In genomic region chr1:135626218-135626617, GRCm38 (mm10) we compare ENCODE assay signal across 28 mouse cellular contexts. TPM values are rescaled to one million over a fixed set of nuclear protein-coding genes. Genes with fewer than 3 reads are reported as not detected.
A peak's percentile ranks its signal among the peaks of the same experiment; 100 is the strongest.
DNase-seq lines count a peak whose midpoint lies in the region; TF ChIP-seq lines count a peak whose summit lies in the region.
"Had no signal": no experiment of that assay in that cellular context is flagged by ENCODE, and none has a peak within 500 bp of the region (broad histone marks: within the 10 kb centered on the region; RNA-seq: fewer than 3 reads in every experiment).

No protein-coding gene starts in this region.

- H3K79me2 ChIP-seq in myocyte (ENCODE audit: control insufficient read depth, insufficient read depth), result peaks cover 57% of the 10 kb centered on the region

- no peaks in the 10 kb centered on the region for H3K27me3 ChIP-seq in myocyte (ENCODE audit: control insufficient read depth, insufficient read depth, insufficient read length)
- H3K27me3 ChIP-seq: embryonic facial prominence, embryonic 12.5 days; heart, embryonic 15.5 days; hindbrain, embryonic 13.5 days; liver, embryonic 12.5 days; megakaryocyte, embryonic 14.5 days; midbrain, embryonic 12.5 days; neural tube, embryonic 13.5 days had no signal

- H3K4me1 ChIP-seq in bone marrow macrophage, adult 2 months (ENCODE audit: control insufficient read depth, insufficient read depth, low read length), result peaks cover 67% of the 10 kb centered on the region

- peak overlapping the region; percentile 57 for H3K4me2 ChIP-seq in myocyte (ENCODE audit: low read depth)
- H3K4me2 ChIP-seq: embryonic facial prominence, embryonic 12.5 days; heart, embryonic 15.5 days; hindbrain, embryonic 13.5 days; liver, embryonic 12.5 days; midbrain, embryonic 12.5 days; neural tube, embryonic 13.5 days had no signal

- TF ChIP-seq POLR2A in bone marrow macrophage, adult 2 months (IDR thresholded peaks at IDR 0.05; ENCODE audit: borderline replicate concordance, low read depth, low read length), result no peak
- TF ChIP-seq POLR2A in myocyte (IDR thresholded peaks at IDR 0.05; ENCODE audit: insufficient read length, low read depth), result no peak

- intact Hi-C loops in left cerebral cortex, postnatal 25 days (cut with DNase I), result no loop called here
- intact Hi-C loops in left cerebral cortex, postnatal 10 days (cut with DNase I), result no loop called here

- TF ChIP-seq CTCF in bone marrow macrophage, adult 2 months (IDR thresholded peaks at IDR 0.05; ENCODE audit: low read depth, low read length), result no peak

- no peak overlapping the region for H3ac ChIP-seq in myocyte (ENCODE audit: control insufficient read depth, insufficient read length)

- H3K36me3 ChIP-seq in myocyte (ENCODE audit: control insufficient read depth, insufficient read depth), result no peaks in the 10 kb centered on the region
- H3K36me3 ChIP-seq: embryonic facial prominence, embryonic 12.5 days; heart, embryonic 10.5 days; heart, embryonic 15.5 days; hindbrain, embryonic 13.5 days; liver, embryonic 12.5 days; midbrain, embryonic 12.5 days; neural tube, embryonic 13.5 days had no signal

- H3K27ac ChIP-seq in bone marrow macrophage, adult 2 months (ENCODE audit: insufficient read depth, low read depth, low read length), result peak overlapping the region; percentile 61
- H3K27ac ChIP-seq: embryonic facial prominence, embryonic 12.5 days; heart, embryonic 10.5 days; heart, embryonic 15.5 days; hindbrain, embryonic 13.5 days; liver, embryonic 12.5 days; midbrain, embryonic 12.5 days; neural tube, embryonic 13.5 days had no signal

- DNase-seq in left cerebral cortex, postnatal 25 days (ENCODE audit: low spot score in 2 of 2), result peak; percentile 29 to 77
- no peak for DNase-seq in left cerebral cortex, postnatal 10 days (ENCODE audit: extremely low spot score in 1 of 2, low spot score in 2 of 2)
- DNase-seq in 416B (ENCODE audit: low read depth), result peak; percentile 81
- no peak for DNase-seq in T-cell, adult 2 months (ENCODE audit: low spot score)
- no peak for DNase-seq in kidney, adult 18-20 months
- DNase-seq: adrenal gland, adult 2 months; adrenal gland, postnatal 36 days; cerebellum, adult 18-20 months; gastrocnemius, postnatal 14 days; heart, adult 11 months; heart, postnatal 4 days; kidney, adult 9 months; kidney, postnatal 10 days; layer of hippocampus, adult 9-11 months; liver, postnatal 0 days; lung, postnatal 36 days; retina, postnatal 1 day; thymus, postnatal 4 days had no signal

- no peak overlapping the region for H3K4me3 ChIP-seq in bone marrow macrophage, adult 2 months (ENCODE audit: insufficient read depth, low read length)
- H3K4me3 ChIP-seq in myocyte, result no peak overlapping the region
- H3K4me3 ChIP-seq: embryonic facial prominence, embryonic 12.5 days; heart, embryonic 10.5 days; heart, embryonic 15.5 days; hindbrain, embryonic 13.5 days; liver, embryonic 12.5 days; megakaryocyte, embryonic 14.5 days; midbrain, embryonic 12.5 days; neural tube, embryonic 13.5 days had no signal

TF ChIP-seq in myocyte, 11 proteins besides CTCF, POLR2A, EP300 and RAD21:
- peak in 1 of 3 experiments; percentile 60 for TF ChIP-seq MYOG (IDR thresholded peaks at IDR 0.05; ENCODE audit: control insufficient read depth in 1 of 3, insufficient read depth in 1 of 3, insufficient read length in 2 of 3, low read depth in 2 of 3)
- peak in 2 of 3 experiments; percentile 78 to 87 for TF ChIP-seq MYOD1 (IDR thresholded peaks at IDR 0.05; ENCODE audit: control insufficient read depth in 1 of 3, insufficient read length in 2 of 3, low read depth in 2 of 3)
- TF ChIP-seq TCF3 (IDR thresholded peaks at IDR 0.05; ENCODE audit: insufficient read length, low read depth), result peak; percentile 39
- TF ChIP-seq TCF12 (IDR thresholded peaks at IDR 0.05; ENCODE audit: insufficient read depth, poor library complexity, severe bottlenecking), result peak; percentile 80
- no peak for TF ChIP-seq MAX (IDR thresholded peaks at IDR 0.05; ENCODE audit: low read depth)
- TF ChIP-seq CEBPB (IDR thresholded peaks at IDR 0.05; ENCODE audit: insufficient read depth, poor library complexity, severe bottlenecking), result peak; percentile 48; the same call in 1 of the 2 replicates

RNA-seq across cellular contexts. Expression of gene Nav1, which starts 19.1 kb away (rescaled TPM):
- total RNA-seq in left cerebral cortex, postnatal 25 days (2021), result 10 to 100 TPM; 70.1 to 71.4 TPM
- 100 to 1,000 TPM; 227 to 238 TPM for total RNA-seq in left cerebral cortex, postnatal 10 days (2021)
- polyA plus RNA-seq in bone marrow macrophage, adult 2 months (2012; ENCODE audit: insufficient read depth, insufficient read length, missing spikeins), result 80.6 and 81.3 TPM in 2 replicates
- polyA plus RNA-seq in myocyte (2012; fragmentation: generic; extraction: Trizol), result 33.7 TPM

Comparison
In these comparisons a context has a peak if more than half of its experiments do, and no peak if none do; other contexts are left out.
1. DNase-seq: peak in left cerebral cortex, postnatal 25 days (2 of 2) and 416B (single experiment); none in left cerebral cortex, postnatal 10 days (0 of 2), T-cell, adult 2 months (single experiment) and kidney, adult 18-20 months (single experiment).